Mouse (Mus musculus) heart, postnatal 4 days (tissue): Measurements from ENCODE around the gene Ifi27l2a. TPM values are rescaled to one million over a fixed set of nuclear protein-coding genes. Genes with fewer than 3 reads are reported as not detected.
"Not testable (repeated sequence)": the region's sequence is repeated elsewhere in the genome, so short reads cannot be mapped to it uniquely, and the experiment has no call there.

Experiments
- DNase-seq: peaks from one replicate; pipeline ENCODE4 v3.0.0; 2021
- total RNA-seq, 2 experiments: library from RNA; stranded (reverse); gene quantifications; 2 replicates each; pipeline ENCODE4 v1.2.3; 2021

Gene Ifi27l2a
- total RNA-seq = 1 to 10 TPM; 6.6 to 8.9 TPM

GRCm38 (mm10) chr12:103443524-103443923 is at the start of gene Ifi27l2a:
Ifi27l2a (minus strand) TSS chr12:103443680.
- no peak for DNase-seq

GRCm38 (mm10) chr12:103492767-103493166 is 49.3 kb upstream of the Ifi27l2a start:
- peak; percentile 85 for DNase-seq

GRCm38 (mm10) chr12:103491091-103491730 is 47.7 kb upstream of the Ifi27l2a start:
- no peak for DNase-seq

- no peak for DNase-seq
Observed at GRCm38 (mm10) chr12:103487750-103488149, 44.3 kb upstream of the Ifi27l2a start.

GRCm38 (mm10) chr12:103487276-103487675 is 43.8 kb upstream of the Ifi27l2a start:
- DNase-seq = peak; percentile 65

GRCm38 (mm10) chr12:103486726-103487125 is 43.2 kb upstream of the Ifi27l2a start:
- no peak for DNase-seq

- not testable (repeated sequence) for DNase-seq
Observed at GRCm38 (mm10) chr12:103484200-103484972, 40.9 kb upstream of the Ifi27l2a start.

- DNase-seq = no peak
Observed at GRCm38 (mm10) chr12:103482781-103483180, 39.3 kb upstream of the Ifi27l2a start.

- DNase-seq = no peak
Observed at GRCm38 (mm10) chr12:103481671-103482070, 38.2 kb upstream of the Ifi27l2a start.

GRCm38 (mm10) chr12:103477461-103478015 is 34.1 kb upstream of the Ifi27l2a start:
- DNase-seq = no peak

GRCm38 (mm10) chr12:103476779-103477389 is 33.4 kb upstream of the Ifi27l2a start:
- DNase-seq = no peak

- no peak for DNase-seq
Observed at GRCm38 (mm10) chr12:103474481-103474880, 31.0 kb upstream of the Ifi27l2a start.

- no peak for DNase-seq
Observed at GRCm38 (mm10) chr12:103457140-103457539, 13.7 kb upstream of the Ifi27l2a start, which contains the start of gene Ifi27l2b. Ifi27l2b (minus strand) TSS chr12:103457223.

GRCm38 (mm10) chr12:103456727-103457126 is 13.2 kb upstream of the Ifi27l2a start:
- not testable (repeated sequence) for DNase-seq

GRCm38 (mm10) chr12:103453361-103453760 is 9.9 kb upstream of the Ifi27l2a start:
- DNase-seq = no peak

- no peak for DNase-seq
Observed at GRCm38 (mm10) chr12:103445060-103445459, 1.6 kb upstream of the Ifi27l2a start.

GRCm38 (mm10) chr12:103444261-103444660 is 781 bp upstream of the Ifi27l2a start:
- DNase-seq = not testable (repeated sequence)

- no peak for DNase-seq
Observed at GRCm38 (mm10) chr12:103437601-103438000, 5.9 kb downstream of the Ifi27l2a start.

GRCm38 (mm10) chr12:103434861-103435260 is 8.6 kb downstream of the Ifi27l2a start:
- DNase-seq = no peak

- peak; percentile 68 for DNase-seq
Observed at GRCm38 (mm10) chr12:103433986-103434731, 9.3 kb downstream of the Ifi27l2a start, which contains the start of gene Ifi27. Ifi27 (plus strand) TSS chr12:103434211.

GRCm38 (mm10) chr12:103433430-103433829 is 10.1 kb downstream of the Ifi27l2a start:
- DNase-seq = no peak

GRCm38 (mm10) chr12:103426710-103427109 is 16.8 kb downstream of the Ifi27l2a start:
- no peak for DNase-seq
